Mouse (Mus musculus) neutrophil, adult 5-6 weeks (primary cell): ENCODE results near the gene Cfdp1. TPM values are rescaled to one million over a fixed set of nuclear protein-coding genes. Genes with fewer than 3 reads are reported as not detected.

Experiments
- ATAC-seq: fragments of 151-379, 151-347 bp; 2 replicates; pipeline ENCODE4 v1.8.0; 2017; ENCODE audit warnings: mild to moderate bottlenecking, moderate TSS enrichment; ENCODE audit not compliant: insufficient number of reproducible peaks, poor library complexity, low FRiP score, severe bottlenecking; ENCODE audit errors: extremely low read depth
- total RNA-seq: library from RNA; stranded (forward); fragments of 200-1000 nt; gene quantifications from 2 replicates; pipeline ENCODE4 v1.2.3, GENCODE M21; 2017

Cfdp1 gene
- total RNA-seq, 1 experiment from 2014 or later = 89.3 TPM

DNA sequence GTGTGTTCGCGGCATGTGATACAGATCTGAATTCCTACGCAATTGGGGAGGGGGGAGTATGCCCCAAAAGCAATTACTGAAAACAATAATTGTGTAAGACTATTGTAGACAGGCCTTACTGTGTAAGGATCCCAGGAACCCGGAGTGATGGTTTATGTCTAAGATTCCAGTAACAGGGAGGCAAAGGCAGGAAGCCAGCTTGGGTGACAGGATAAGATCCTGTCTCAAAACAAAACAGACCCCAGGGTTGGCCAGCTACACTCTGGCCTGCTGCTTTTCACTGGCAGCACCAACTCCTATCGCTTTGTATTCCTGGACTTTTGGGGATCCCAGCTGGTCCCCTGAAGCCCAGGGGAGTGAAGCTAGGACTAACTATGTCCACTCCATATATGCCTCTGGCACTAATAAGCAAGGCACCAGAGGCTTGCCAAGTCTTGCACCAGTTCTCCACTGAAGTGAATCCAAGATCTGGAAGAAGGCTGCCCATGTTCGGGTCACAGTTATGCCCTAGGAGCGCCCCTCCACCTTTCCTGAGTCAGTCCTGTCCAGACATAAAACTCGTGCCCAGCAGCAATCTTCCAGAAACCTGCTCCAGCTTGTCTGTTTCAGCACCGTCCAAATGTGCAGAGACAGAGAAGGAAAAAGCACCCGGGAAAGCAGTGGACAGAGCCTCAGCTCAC is 121.5 kb downstream of the Cfdp1 start:
- ATAC-seq = no peak

DNA sequence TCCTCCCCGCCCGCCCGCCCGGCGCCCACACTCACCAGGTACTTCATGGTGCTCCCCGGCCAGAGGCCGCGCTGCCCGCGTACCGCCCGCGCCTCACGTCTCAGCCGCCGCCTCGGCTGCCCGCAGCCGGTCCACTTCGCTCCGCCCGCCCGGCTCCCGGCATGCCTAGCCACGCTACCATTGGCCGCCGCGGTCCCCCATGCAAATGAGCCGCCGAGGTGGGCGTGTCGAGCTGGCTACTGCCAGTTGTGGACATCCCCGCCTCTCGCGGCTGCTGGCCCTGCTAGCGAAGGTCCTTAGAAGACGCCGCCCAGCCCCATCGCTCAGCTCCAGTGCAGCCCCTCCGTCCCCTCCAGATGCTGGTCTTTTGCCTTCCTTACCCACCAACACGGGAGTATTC is 122.1 kb downstream of the Cfdp1 start:
- ATAC-seq = peak; percentile 58

DNA sequence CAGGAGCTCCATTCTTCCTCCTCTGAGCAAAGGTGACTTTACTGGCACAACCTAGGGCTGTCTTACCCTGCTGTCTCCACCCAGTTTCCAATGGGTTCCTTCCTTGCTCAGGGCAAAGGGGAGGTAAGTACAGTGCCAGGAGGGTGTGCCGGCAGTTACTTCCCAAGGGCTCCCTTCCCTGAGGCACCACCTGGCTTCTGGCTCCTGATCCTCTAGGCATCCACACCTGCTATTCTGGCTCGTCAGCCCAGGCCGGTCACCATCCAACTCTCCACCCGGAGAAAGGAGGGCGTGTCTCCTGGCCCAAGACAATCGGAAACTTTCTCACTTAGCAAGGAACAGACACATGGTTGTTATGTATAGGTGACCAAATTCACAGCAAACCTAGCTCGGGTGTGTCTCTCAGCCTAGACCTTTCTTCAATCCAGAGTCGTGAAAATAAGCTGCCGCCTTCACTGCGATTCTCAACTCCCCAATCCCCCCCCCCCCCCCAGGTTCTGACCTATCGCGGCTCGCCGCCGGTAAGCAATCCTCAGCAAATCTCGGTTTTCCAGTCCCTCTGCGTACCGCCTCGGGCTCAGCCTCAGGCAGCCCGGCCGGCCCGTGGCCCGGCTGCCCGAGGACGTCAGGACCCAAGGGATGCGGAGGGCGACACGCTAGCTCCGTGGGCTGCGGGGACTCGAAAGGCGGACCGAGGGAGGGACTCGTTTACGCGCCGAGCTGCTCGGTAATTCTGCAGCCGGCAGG is 122.7 kb downstream of the Cfdp1 start:
- ATAC-seq = no peak

DNA sequence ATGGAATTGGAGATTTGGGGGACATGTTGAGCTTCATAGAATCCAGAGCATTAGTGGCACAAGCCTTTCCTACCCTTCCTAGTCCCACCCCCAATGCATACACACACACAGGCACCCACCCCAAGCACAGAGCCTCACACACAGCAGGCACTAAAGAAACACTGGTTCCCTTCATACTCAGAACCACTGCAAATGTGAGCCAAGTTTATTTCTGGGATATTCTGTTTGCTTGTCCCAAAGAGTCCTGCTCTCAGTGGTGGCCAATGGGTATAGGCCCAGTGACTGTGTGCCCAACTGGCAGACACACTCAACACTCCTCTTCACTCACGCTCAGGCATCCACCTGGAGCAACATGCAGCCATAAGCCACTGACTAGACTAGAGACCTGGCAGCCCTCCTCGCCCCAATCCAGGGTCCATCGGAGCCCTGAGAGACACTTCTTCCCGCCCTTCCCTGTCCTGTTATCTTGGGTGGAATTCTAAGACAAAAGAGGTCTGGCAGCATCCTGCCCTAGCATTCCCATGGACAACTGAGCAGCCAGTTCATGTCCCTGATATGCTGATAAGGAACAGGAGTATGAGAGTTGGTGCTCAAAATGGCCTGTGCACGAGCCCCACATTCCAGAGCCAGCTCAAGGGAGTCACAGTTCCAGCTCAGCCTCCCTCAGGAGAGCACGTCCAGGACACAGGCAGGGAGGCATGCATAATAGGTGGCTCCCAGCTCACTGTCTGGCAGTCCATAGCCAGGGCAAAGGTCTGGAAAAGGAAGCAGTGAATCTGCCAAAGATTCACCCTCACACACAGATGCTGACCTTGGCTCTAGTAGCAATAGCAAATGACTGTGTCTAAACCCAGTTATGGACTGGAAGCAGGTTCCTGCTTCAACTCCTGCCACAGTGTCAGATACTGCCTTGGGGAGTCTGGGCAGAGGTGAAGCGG is 124.6 kb downstream of the Cfdp1 start:
- ATAC-seq = no peak

DNA sequence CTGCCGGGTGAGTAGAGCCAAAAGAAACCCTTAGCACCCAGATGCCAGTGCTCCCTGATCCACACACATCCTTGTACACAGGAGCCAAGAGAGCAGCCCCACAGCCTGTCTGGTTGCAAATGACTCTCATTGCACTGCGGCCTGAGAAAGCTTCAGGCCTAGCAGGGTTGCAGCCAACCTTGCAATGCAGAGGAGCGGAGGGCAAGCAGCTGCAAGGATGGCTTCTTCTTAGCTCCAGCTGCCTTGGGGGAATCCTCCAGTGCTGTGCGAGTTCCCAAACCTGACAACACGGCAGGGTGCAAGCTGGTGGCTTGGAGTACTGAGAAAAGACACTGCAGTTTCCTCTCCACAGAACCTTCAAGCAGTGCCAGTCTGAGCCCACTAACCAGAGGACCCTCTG is 125.6 kb downstream of the Cfdp1 start:
- ATAC-seq = no peak

DNA sequence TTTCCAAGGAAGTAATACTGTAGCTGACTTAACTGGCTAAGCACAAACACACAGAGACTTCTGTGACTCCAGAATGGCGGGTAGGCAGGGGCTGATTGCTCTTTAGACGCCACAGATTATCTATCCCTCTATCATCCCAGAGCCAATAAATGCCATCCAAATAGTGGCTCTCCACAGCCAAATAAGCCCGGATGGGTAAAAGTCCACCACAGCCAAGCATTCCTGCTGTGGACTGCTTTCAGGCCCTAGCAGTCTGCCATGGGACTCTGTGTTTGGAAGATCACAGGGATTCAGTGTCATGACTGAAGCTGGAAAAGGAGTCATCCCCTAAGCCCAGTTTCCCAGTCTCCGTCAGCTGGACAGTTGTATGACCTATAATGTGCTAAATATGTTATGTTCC is 126.5 kb downstream of the Cfdp1 start:
- no peak for ATAC-seq

DNA sequence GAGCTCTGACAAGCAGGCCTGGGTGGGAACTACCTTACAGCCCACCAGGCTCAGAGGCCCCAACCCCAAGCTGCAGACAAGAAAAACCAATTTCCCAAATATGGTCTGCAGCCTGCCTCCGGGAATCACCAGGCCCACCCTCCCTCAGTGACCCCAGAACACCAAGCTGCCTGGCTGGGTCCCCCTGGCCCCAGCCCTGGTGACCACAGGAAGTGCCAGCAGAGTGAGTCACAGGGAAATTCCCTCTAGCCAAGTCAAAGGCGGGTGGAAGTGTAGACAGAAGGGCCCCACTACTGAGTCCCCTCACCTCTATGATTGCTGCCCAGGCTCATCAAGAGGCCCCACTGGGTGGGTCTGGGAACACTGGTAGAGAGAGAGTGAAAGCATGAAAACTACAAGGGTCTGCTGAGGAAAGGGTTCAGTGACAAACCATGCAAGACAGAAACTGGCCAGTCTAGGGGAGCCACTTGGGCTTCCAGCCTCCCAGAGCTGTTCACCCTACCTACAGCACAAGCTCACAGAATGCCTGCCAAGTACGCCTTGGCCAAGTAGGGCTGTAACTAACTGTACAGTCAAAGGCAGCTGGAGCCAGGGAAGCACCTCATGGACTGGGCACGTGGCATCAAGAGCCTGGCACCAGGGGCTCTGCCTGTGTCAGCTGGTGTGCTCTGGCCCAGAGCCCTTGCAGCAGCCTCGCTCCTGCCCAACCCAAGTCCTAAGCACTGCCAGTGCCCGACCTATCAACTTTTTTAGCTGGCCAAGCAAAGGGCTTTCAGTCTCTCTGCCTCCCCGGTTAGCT is 127.8 kb downstream of the Cfdp1 start:
- no peak for ATAC-seq

DNA sequence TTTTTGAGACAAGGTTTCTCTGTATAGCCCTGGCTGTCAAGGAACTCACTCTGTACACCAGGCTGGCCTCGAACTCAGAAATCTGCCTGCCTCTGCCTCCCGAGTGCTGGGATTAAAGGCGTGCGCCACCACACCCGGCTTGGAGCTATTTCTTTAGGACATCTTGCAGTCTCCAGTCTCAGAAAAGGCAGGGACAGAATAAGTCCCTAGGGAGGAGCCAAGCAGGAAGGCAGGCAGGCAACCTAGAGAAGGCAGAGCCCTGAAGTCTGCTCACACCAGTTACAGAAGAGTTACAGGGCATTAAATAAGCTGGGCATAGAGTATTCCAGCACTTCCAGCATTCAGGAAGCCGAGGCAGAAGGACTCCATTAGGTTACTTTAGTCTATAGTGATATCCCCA is 128.8 kb downstream of the Cfdp1 start:
- no peak for ATAC-seq

DNA sequence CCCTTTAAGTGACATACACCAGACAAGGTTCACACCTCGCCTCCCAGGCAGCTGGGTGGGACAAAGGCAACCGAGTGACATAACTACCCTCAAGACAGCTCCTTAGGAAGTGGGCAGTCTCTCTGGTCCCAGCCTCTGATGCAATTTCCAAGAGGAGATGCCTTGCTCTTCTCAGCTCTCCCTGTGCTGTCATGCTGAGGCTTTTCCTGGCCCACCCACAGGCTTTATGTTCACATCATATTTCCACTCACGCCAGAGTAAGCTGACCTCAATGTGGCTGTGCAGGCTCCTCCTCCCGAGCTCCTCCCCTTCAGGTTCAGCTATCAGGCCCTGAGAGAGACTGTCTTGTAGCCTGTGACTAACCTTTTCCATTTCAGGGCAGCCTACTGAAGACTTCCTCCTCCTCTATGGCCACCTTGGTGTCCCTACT is 134.0 kb downstream of the Cfdp1 start:
- ATAC-seq = no peak; the same call in 1 of the 2 replicates

DNA sequence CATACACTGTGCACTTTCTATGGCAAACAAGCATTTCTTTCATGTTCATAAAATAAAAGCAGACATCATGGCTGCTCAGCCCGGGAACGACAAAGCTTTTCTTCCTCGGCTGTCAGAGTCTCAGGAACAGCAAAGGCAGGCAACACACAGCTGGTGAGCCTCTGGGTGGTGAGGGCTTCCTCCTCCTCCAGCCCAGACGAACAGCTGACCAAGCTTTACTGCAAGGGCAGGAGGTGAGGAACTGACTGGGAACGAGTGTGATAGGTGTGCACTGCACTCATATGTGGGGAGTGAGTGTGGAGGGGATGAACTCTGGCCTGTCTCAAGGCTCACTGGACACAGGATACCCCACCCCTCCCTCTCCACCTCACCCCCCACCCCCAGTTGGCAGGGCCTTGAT is 135.2 kb downstream of the Cfdp1 start:
- ATAC-seq = no peak

Other genes starting within 250 kb of the Cfdp1 start
- 0.74 TPM in 1 of 2 replicates, not detected in the other for gene Ldhd, start 223.9 kb downstream of the Cfdp1 start, total RNA-seq
- 26.1 and 27.6 TPM in 2 replicates for gene Zfp1, start 210.9 kb downstream of the Cfdp1 start, total RNA-seq
- gene Ctrb1, start 163.3 kb downstream of the Cfdp1 start, total RNA-seq = not detected in 2 replicates
- gene Bcar1, start 110.5 kb downstream of the Cfdp1 start, total RNA-seq = 0.23 TPM in 1 of 2 replicates, not detected in the other
- 3.7 and 4.1 TPM in 2 replicates for gene Tmem170, start 22.5 kb upstream of the Cfdp1 start, total RNA-seq
- not detected in 2 replicates for gene Chst5, start 56.2 kb upstream of the Cfdp1 start, total RNA-seq
- gene Tmem231, start 79.6 kb upstream of the Cfdp1 start, total RNA-seq = 0.47 and 1.2 TPM in 2 replicates
- gene Gabarapl2, start 86.4 kb upstream of the Cfdp1 start, total RNA-seq = 76.9 and 79.2 TPM in 2 replicates
- 4.9 and 8.3 TPM in 2 replicates for gene Adat1, start 138.0 kb upstream of the Cfdp1 start, total RNA-seq
- 48.9 and 54.5 TPM in 2 replicates for gene Kars, start 157.0 kb upstream of the Cfdp1 start, total RNA-seq
- gene Terf2ip, start 157.1 kb upstream of the Cfdp1 start, total RNA-seq = 16.9 and 24.1 TPM in 2 replicates
- 0.35 TPM in 1 of 2 replicates, not detected in the other for gene Gm6793, start 160.7 kb upstream of the Cfdp1 start, total RNA-seq